In the genomic region with DNA sequence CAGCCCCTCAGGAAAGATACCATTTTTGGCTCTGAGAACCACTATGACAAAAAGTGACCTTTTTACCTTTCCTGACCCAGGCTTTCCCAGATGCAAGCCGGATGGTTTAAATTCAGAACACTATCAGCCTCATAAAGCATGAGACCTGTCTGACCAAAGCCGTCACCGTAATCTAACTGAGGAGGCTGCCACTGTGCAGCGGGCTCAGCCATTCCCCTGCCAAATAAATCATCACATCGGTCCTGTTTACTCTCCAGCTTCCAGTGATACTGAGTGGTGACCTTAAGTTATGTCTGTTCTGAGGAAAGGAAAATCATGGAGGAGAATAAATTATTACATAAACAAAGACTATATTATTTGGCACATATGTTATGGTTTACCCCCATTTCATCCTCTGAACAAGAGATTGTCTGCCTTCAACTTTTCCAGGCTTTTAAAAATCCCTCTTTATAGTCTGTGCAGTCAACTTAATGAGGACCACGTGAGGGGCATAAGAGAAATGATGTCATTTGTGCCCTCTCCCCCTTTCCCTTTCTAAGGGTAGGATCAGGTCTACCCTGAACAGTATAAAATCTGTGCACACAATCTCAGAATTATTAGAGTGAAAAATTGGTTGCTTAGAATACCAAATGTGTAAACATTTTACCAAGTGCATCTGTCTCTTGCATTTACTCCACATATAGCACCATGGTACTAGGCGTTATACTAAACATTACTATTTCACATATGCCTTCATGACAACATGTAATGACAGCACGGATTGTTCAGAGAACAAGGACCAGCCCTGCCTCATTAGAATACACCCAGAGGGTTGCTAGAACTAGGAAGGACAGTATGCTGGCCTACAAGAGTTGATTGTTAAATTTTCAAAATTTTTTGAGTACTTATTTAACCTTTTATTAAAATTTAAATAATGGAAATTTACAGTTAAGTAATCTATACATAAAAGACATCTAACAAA, we compare ENCODE assay signal across 16 mouse cellular contexts.
DNase-seq lines count a peak whose midpoint lies in the region; ATAC-seq and TF ChIP-seq lines count a peak whose summit lies in the region.
"Had no signal": no experiment of that assay in that cellular context is flagged by ENCODE, and none has a peak within 500 bp of the region (broad histone marks: within the 10 kb centered on the region; RNA-seq: fewer than 3 reads in every experiment).

No protein-coding gene starts in this region.

- TF ChIP-seq CTCF in forebrain, postnatal 0 days (IDR thresholded peaks at IDR 0.05; ENCODE audit: low read depth), result no peak

- H3K9ac ChIP-seq in forebrain, embryonic 12.5 days, result no peak overlapping the region
- H3K9ac ChIP-seq in forebrain, postnatal 0 days, result no peak overlapping the region
- H3K9ac ChIP-seq in kidney, embryonic 15.5 days, result no peak overlapping the region
- no peak overlapping the region for H3K9ac ChIP-seq in limb, embryonic 12.5 days (replicated peaks)
- H3K9ac ChIP-seq: embryonic facial prominence, embryonic 13.5 days; hindbrain, embryonic 14.5 days; liver, embryonic 13.5 days; midbrain, embryonic 15.5 days had no signal

- H3K27me3 ChIP-seq in forebrain, embryonic 12.5 days, result no peaks in the 10 kb centered on the region
- no peaks in the 10 kb centered on the region for H3K27me3 ChIP-seq in forebrain, postnatal 0 days (ENCODE audit: insufficient read depth, low read length)
- H3K27me3 ChIP-seq in kidney, embryonic 15.5 days, result no peaks in the 10 kb centered on the region
- no peaks in the 10 kb centered on the region for H3K27me3 ChIP-seq in embryonic facial prominence, embryonic 10.5 days (replicated peaks; ENCODE audit: low read depth, poor library complexity, severe bottlenecking)
- no peaks in the 10 kb centered on the region for H3K27me3 ChIP-seq in limb, embryonic 12.5 days
- H3K27me3 ChIP-seq: embryonic facial prominence, embryonic 13.5 days; liver, embryonic 13.5 days; midbrain, embryonic 15.5 days had no signal

- no peak for DNase-seq in forebrain, postnatal 0 days
- DNase-seq in kidney, postnatal 10 days, result no peak
- DNase-seq in embryonic facial prominence, embryonic 10.5 days (ENCODE audit: low spot score), result peak; percentile 49
- no peak for DNase-seq in left cerebral cortex, adult 8-10 months (ENCODE audit: low spot score in 2 of 2)
- DNase-seq in adrenal gland, adult (ENCODE audit: inconsistent age in 2 of 2, low spot score in 1 of 2), result no peak
- DNase-seq: cerebellum, adult 2 months; kidney, adult 2 months; liver, embryonic 13.5 days; right cerebral cortex, adult 18-20 months had no signal

- no peaks in the 10 kb centered on the region for H3K9me3 ChIP-seq in forebrain, embryonic 12.5 days
- no peaks in the 10 kb centered on the region for H3K9me3 ChIP-seq in forebrain, postnatal 0 days (ENCODE audit: low read length)
- H3K9me3 ChIP-seq in kidney, embryonic 15.5 days (replicated peaks), result no peaks in the 10 kb centered on the region
- H3K9me3 ChIP-seq in embryonic facial prominence, embryonic 10.5 days, result no peaks in the 10 kb centered on the region
- H3K9me3 ChIP-seq in limb, embryonic 12.5 days, result no peaks in the 10 kb centered on the region
- H3K9me3 ChIP-seq: embryonic facial prominence, embryonic 13.5 days; liver, embryonic 13.5 days; midbrain, embryonic 15.5 days had no signal

- H3K4me2 ChIP-seq in forebrain, embryonic 12.5 days, result no peak overlapping the region
- no peak overlapping the region for H3K4me2 ChIP-seq in forebrain, postnatal 0 days (ENCODE audit: low read depth)
- no peak overlapping the region for H3K4me2 ChIP-seq in kidney, embryonic 15.5 days
- no peak overlapping the region for H3K4me2 ChIP-seq in limb, embryonic 12.5 days
- H3K4me2 ChIP-seq: embryonic facial prominence, embryonic 13.5 days; hindbrain, embryonic 14.5 days; liver, embryonic 13.5 days; midbrain, embryonic 15.5 days had no signal

- 31% methylated on average over 8 of the region's 8 CpGs for WGBS in forebrain, embryonic 12.5 days
- 33% methylated on average over 8 of the region's 8 CpGs for WGBS in forebrain, postnatal 0 days
- 28% methylated on average over 8 of the region's 8 CpGs for WGBS in kidney, embryonic 15.5 days
- WGBS in embryonic facial prominence, embryonic 10.5 days, result 30% methylated on average over 8 of the region's 8 CpGs
- WGBS in limb, embryonic 12.5 days, result 20% methylated on average over 8 of the region's 8 CpGs

- H3K4me3 ChIP-seq in forebrain, embryonic 12.5 days (replicated peaks), result no peak overlapping the region
- H3K4me3 ChIP-seq in forebrain, postnatal 0 days (ENCODE audit: low read depth, low read length), result no peak overlapping the region
- no peak overlapping the region for H3K4me3 ChIP-seq in kidney, embryonic 15.5 days (replicated peaks)
- no peak overlapping the region for H3K4me3 ChIP-seq in embryonic facial prominence, embryonic 10.5 days
- H3K4me3 ChIP-seq in limb, embryonic 12.5 days (replicated peaks), result no peak overlapping the region
- H3K4me3 ChIP-seq: embryonic facial prominence, embryonic 13.5 days; liver, embryonic 13.5 days; midbrain, embryonic 15.5 days had no signal

- H3K27ac ChIP-seq in forebrain, embryonic 12.5 days, result no peak overlapping the region
- no peak overlapping the region for H3K27ac ChIP-seq in forebrain, postnatal 0 days (ENCODE audit: low read depth, low read length)
- H3K27ac ChIP-seq in kidney, embryonic 15.5 days, result no peak overlapping the region
- H3K27ac ChIP-seq in embryonic facial prominence, embryonic 10.5 days (replicated peaks), result peak overlapping the region; percentile 6; the same call in 1 of the 2 replicates
- H3K27ac ChIP-seq in limb, embryonic 12.5 days, result peak overlapping the region; percentile 66; the same call in 1 of the 2 replicates
- H3K27ac ChIP-seq: embryonic facial prominence, embryonic 13.5 days; hindbrain, embryonic 14.5 days; liver, embryonic 13.5 days; macrophage; midbrain, embryonic 15.5 days had no signal

- H3K4me1 ChIP-seq in forebrain, embryonic 12.5 days, result 0 out of 2 replicates have a peak, but pooled peaks cover 3% of the 10 kb centered on the region
- no peaks in the 10 kb centered on the region for H3K4me1 ChIP-seq in forebrain, postnatal 0 days (ENCODE audit: insufficient read depth)
- H3K4me1 ChIP-seq in kidney, embryonic 15.5 days, result peaks cover 4% of the 10 kb centered on the region; the same call in 1 of the 2 replicates
- H3K4me1 ChIP-seq in embryonic facial prominence, embryonic 10.5 days, result peaks cover 17% of the 10 kb centered on the region
- H3K4me1 ChIP-seq in limb, embryonic 12.5 days (replicated peaks), result peaks cover 7% of the 10 kb centered on the region; the same call in 1 of the 2 replicates
- H3K4me1 ChIP-seq: liver, embryonic 13.5 days; midbrain, embryonic 15.5 days had no signal

- peak; percentile 46; the same call in 1 of the 2 replicates for ATAC-seq in forebrain, embryonic 12.5 days (ENCODE audit: low FRiP score)
- ATAC-seq in forebrain, postnatal 0 days, result no peak
- ATAC-seq in kidney, embryonic 15.5 days (replicated peaks; ENCODE audit: low FRiP score), result peak; percentile 74
- peak; percentile 70; the same call in 1 of the 2 replicates for ATAC-seq in limb, embryonic 12.5 days (ENCODE audit: insufficient number of reproducible peaks, insufficient read depth, low FRiP score, low TSS enrichment, low read depth)
- ATAC-seq: midbrain, embryonic 15.5 days had no signal

- no peaks in the 10 kb centered on the region for H3K36me3 ChIP-seq in forebrain, embryonic 12.5 days (replicated peaks)
- no peaks in the 10 kb centered on the region for H3K36me3 ChIP-seq in forebrain, postnatal 0 days (ENCODE audit: insufficient read depth)
- no peaks in the 10 kb centered on the region for H3K36me3 ChIP-seq in kidney, embryonic 15.5 days
- no peaks in the 10 kb centered on the region for H3K36me3 ChIP-seq in embryonic facial prominence, embryonic 10.5 days (replicated peaks)
- no peaks in the 10 kb centered on the region for H3K36me3 ChIP-seq in limb, embryonic 12.5 days
- H3K36me3 ChIP-seq: embryonic facial prominence, embryonic 13.5 days; liver, embryonic 13.5 days; midbrain, embryonic 15.5 days had no signal

Comparison
In these comparisons a context has a peak if more than half of its experiments do, and no peak if none do; other contexts are left out.
1. H3K27ac ChIP-seq: peak in embryonic facial prominence, embryonic 10.5 days (single experiment) and limb, embryonic 12.5 days (single experiment); none in forebrain, embryonic 12.5 days (single experiment), forebrain, postnatal 0 days (single experiment) and kidney, embryonic 15.5 days (single experiment).